Mouse (Mus musculus) hindbrain, embryonic 15.5 days (tissue): ENCODE results near the gene Mapk8ip2. TPM values are rescaled to one million over a fixed set of nuclear protein-coding genes. Genes with fewer than 3 reads are reported as not detected.

Source experiments
- ATAC-seq: fragments of 200-750 bp; cut with Nextera tagmentation; 2 replicates; pipeline ENCODE4 v1.8.0; 2017; ENCODE audit warnings: low read depth, moderate number of reproducible peaks, moderate TSS enrichment; ENCODE audit not compliant: low FRiP score
- H3K27ac ChIP-seq: fragments of 300-500 bp; sonication (generic); replicated peaks from 2 replicates; pipeline ENCODE4 v1.5.1; 2015; ENCODE audit warnings: mild to moderate bottlenecking, inconsistent platforms
- H3K27me3 ChIP-seq: fragments of 300-500 bp; sonication (generic); 2 replicates; pipeline ENCODE4 v1.6.1; 2015; ENCODE audit warnings: control low read depth, inconsistent platforms
- H3K36me3 ChIP-seq: fragments of 300-500 bp; sonication (generic); 2 replicates; pipeline ENCODE4 v1.6.1; 2015; ENCODE audit warnings: control low read depth, inconsistent platforms
- H3K4me1 ChIP-seq: fragments of 300-500 bp; sonication (generic); replicated peaks from 2 replicates; pipeline ENCODE4 v1.6.1; 2015; ENCODE audit warnings: control low read depth, inconsistent platforms
- H3K4me2 ChIP-seq: fragments of 300-500 bp; sonication (generic); 2 replicates; pipeline ENCODE4 v1.6.1; 2015; ENCODE audit warnings: moderate library complexity, mild to moderate bottlenecking, inconsistent platforms
- H3K4me3 ChIP-seq: fragments of 300-500 bp; sonication (generic); 2 replicates; pipeline ENCODE4 v1.5.1; 2015; ENCODE audit warnings: mild to moderate bottlenecking, inconsistent platforms
- H3K9ac ChIP-seq: fragments of 300-500 bp; sonication (generic); 2 replicates; pipeline ENCODE4 v1.6.1; 2015; ENCODE audit warnings: inconsistent platforms
- H3K9me3 ChIP-seq: fragments of 300-500 bp; sonication (generic); 2 replicates; pipeline ENCODE4 v1.6.1; 2016; ENCODE audit warnings: control low read depth, inconsistent platforms
- WGBS: fragments of 180-500 bp; shearing (Covaris S2); methylation state at CpG from one replicate; pipeline ENCODE4 v1.1.7; 2015; 5-methylcytosine and 5-hydroxymethylcytosine counted together
- polyA plus RNA-seq: library from polyadenylated mRNA; unstranded; fragments of >200 nt; fragmentation: Nextera tagmentation; extraction: Ambion mirVana; gene quantifications from 2 replicates; pipeline ENCODE4 v1.2.1, GENCODE M21; 2015

Gene Mapk8ip2
- polyA plus RNA-seq, 1 experiment from 2014 or later: 87.6 TPM

DNA sequence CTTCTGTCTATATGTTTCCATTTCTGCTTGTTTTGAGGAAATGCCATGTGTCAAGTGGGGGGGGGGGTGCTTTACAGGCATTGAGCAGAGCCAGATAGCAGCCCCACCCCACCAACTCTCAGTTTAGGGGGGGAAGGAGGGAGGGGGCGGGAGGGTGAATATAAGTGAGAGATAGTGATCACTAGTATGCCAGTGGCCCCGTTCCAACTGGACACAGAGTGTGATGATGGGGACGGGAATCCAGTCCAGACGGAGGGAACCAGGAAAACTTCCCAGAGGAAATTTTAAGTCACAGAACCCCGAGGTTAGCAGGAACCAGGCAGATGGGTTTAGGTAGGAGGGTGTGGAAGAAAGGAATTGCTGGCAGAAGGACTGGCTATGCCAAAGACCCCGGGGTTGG is 1.9 kb downstream of the Mapk8ip2 start:
- peaks cover 30% of the 10 kb centered on the region for H3K36me3 ChIP-seq
- H3K9me3 ChIP-seq: no peaks in the 10 kb centered on the region
- peak overlapping the region; percentile 79 for H3K4me3 ChIP-seq
- H3K27me3 ChIP-seq: 0 out of 2 replicates have a peak, but pooled peaks cover 3% of the 10 kb centered on the region
- H3K27ac ChIP-seq: no peak overlapping the region
- 66% methylated on average over 6 of the region's 6 CpGs for WGBS
- H3K9ac ChIP-seq: no peak overlapping the region
- no peak for ATAC-seq
- H3K4me2 ChIP-seq: peak overlapping the region; percentile 76
- H3K4me1 ChIP-seq: peaks cover 28% of the 10 kb centered on the region

DNA sequence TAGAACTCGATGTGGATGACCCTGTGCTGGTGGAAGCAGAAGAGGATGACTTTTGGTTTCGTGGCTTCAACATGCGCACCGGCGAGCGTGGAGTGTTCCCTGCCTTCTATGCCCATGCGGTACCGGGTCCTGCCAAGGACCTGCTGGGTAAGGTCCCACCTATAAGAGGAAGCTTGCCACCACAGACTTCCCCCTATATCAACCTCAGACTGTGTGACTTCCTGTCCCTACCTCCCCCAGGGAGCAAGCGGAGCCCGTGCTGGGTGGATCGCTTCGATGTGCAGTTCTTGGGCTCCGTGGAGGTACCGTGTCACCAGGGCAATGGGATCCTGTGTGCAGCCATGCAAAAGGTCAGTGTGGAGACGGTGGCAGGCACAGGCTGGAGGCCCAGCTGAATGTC is 5.2 kb downstream of the Mapk8ip2 start:
- peaks cover 18% of the 10 kb centered on the region for H3K4me1 ChIP-seq
- H3K27ac ChIP-seq: no peak overlapping the region
- 91% methylated on average over 15 of the region's 15 CpGs for WGBS
- no peaks in the 10 kb centered on the region for H3K9me3 ChIP-seq
- H3K4me2 ChIP-seq: no peak overlapping the region
- H3K27me3 ChIP-seq: no peaks in the 10 kb centered on the region
- H3K9ac ChIP-seq: no peak overlapping the region
- H3K36me3 ChIP-seq: peaks cover 58% of the 10 kb centered on the region
- no peak overlapping the region for H3K4me3 ChIP-seq
- no peak for ATAC-seq

DNA sequence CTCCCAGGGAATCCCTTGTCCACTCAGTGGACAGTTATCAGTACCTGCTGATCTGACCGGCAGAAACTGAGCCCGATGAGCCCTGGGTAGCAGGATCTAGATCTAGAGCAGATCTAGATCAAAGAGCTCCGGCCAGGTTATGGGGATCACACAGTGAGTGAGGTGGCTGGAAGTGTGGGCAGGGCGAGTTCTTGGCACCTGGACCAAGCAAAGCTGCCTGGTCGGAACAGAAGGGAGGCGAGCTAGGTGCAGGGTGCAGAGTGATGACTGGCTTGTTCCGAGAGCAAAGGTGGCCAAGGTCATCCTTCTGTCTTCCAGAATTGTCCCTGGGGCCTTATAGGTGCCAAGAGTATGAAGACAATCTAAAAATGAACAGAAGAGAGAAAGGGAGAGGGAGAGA is 6.1 kb downstream of the Mapk8ip2 start:
- no peak overlapping the region for H3K4me3 ChIP-seq
- no peak for ATAC-seq
- H3K9me3 ChIP-seq: no peaks in the 10 kb centered on the region
- no peak overlapping the region for H3K4me2 ChIP-seq
- H3K4me1 ChIP-seq: peaks cover 14% of the 10 kb centered on the region
- H3K27me3 ChIP-seq: no peaks in the 10 kb centered on the region
- H3K27ac ChIP-seq: no peak overlapping the region
- peaks cover 58% of the 10 kb centered on the region for H3K36me3 ChIP-seq
- no peak overlapping the region for H3K9ac ChIP-seq
- 91% methylated on average over 7 of the region's 7 CpGs for WGBS

DNA sequence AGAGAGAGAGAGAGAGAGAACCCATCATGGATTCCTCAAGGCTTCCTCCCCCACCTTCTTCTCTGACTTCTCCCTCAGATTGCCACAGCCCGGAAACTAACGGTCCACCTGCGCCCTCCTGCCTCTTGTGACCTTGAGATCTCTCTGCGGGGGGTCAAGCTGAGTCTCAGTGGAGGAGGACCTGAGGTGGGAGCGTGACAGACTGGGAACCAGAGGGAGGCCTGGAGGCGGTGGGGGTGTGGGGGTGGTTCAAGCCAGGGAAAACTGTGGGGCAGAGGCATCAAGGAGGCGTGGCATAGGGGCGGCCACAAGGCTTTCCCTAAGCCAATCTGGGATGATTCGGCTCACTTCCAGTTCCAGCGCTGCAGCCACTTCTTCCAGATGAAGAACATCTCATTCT is 6.6 kb downstream of the Mapk8ip2 start:
- Histone ChIP-seq H3K4me2 (no peak overlapping the region), H3K4me3 (no peak overlapping the region), H3K27ac (no peak overlapping the region), H3K4me1 (peaks cover 14% of the 10 kb centered on the region), H3K9me3 (no peaks in the 10 kb centered on the region), H3K9ac (no peak overlapping the region), H3K27me3 (no peaks in the 10 kb centered on the region), H3K36me3 (peaks cover 58% of the 10 kb centered on the region)
- ATAC-seq: no peak
- WGBS: 82% methylated on average over 10 of the region's 10 CpGs

DNA sequence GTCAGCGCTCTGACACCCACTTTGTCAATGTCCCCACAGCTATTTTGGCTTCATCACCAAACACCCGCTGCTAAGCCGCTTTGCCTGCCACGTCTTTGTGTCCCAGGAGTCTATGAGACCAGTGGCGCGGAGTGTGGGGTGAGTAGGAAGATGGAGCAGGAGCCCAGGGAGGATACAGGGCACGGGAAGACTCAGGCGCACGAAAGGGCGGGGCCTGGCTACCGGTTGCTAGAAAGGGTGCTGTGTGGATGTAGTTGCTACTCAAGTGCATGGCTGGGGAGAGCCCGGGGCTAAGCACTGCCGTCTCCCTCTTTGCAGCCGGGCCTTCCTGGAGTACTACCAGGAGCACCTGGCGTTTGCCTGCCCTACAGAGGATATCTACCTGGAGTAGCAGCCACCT is 7.6 kb downstream of the Mapk8ip2 start:
- H3K9me3 ChIP-seq: no peaks in the 10 kb centered on the region
- H3K27ac ChIP-seq: no peak overlapping the region
- H3K4me3 ChIP-seq: no peak overlapping the region
- H3K4me2 ChIP-seq: no peak overlapping the region
- 86% methylated on average over 15 of the region's 15 CpGs for WGBS
- H3K4me1 ChIP-seq: peaks cover 5% of the 10 kb centered on the region; the same call in 1 of the 2 replicates
- no peaks in the 10 kb centered on the region for H3K27me3 ChIP-seq
- peaks cover 58% of the 10 kb centered on the region for H3K36me3 ChIP-seq
- H3K9ac ChIP-seq: no peak overlapping the region
- no peak for ATAC-seq

DNA sequence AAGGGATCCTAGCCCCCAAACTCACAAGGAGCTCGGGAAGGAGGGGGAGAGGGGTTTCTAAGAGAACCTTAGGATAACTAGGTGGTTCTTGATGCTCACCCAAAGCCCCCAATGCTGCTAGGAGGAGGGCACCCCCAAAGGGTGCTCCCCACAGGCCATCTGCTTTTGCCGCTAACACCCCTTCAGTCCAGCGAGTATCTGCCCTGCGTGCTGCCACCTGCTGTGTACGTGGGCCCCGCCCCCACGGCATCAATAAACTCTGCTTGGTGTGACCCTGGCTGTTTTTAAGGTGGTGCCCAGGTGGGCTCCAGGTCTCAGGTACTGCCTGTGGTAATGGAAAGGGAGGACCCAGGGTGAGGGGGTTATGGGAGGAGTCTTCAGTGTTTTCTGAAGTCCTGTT is 8.5 kb downstream of the Mapk8ip2 start:
- no peak for ATAC-seq
- Histone ChIP-seq H3K4me2 (no peak overlapping the region), H3K9ac (no peak overlapping the region), H3K9me3 (no peaks in the 10 kb centered on the region), H3K4me3 (no peak overlapping the region), H3K4me1 (peaks cover 5% of the 10 kb centered on the region; the same call in 1 of the 2 replicates), H3K27ac (no peak overlapping the region), H3K36me3 (peaks cover 53% of the 10 kb centered on the region), H3K27me3 (no peaks in the 10 kb centered on the region)
- WGBS: 85% methylated on average over 7 of the region's 7 CpGs

DNA sequence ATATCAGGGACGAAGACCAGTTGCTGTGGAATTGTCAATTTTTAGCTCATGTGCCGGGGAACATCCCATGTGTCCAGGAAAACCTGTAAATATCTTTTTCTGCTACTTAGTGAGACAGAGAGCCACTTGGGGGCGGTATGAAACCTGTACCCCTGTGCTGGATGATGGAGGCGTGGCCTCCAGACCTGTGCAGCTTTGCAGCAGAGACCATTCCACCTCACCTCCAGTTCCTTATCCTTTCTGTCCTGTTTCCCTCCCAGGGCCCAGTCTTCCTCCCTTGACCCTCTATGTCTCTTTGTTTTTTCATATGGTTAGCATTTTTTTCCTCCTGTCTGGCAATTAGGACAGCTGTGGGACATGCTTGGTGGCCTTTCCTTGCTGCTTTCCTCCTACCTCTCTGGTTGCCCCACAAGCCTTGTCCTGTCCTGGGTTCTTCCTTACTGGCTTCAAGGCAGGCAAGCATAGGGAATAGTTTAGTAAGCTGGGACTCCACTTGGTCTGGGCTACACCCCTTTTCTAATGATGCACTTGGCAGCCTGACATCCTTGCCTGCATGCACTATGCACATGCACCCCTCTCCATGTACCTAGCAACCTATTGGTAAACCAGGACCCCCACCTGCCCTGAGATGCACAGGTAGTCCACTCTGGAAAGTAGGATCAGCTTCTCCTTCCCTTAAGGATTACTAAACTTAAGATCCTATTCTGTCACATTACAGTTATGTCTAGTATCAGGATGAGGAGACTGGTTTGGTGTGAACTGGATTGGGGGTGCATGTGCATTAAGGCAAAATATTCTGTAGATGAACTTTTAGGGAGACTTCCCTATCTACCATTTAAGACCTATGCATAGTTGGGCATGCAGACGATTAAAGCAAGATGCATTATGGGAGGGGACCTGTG is 9.9 kb downstream of the Mapk8ip2 start:
- Histone ChIP-seq H3K27ac (no peak overlapping the region), H3K9ac (no peak overlapping the region), H3K4me3 (no peak overlapping the region), H3K4me2 (no peak overlapping the region), H3K9me3 (no peaks in the 10 kb centered on the region), H3K27me3 (no peaks in the 10 kb centered on the region), H3K4me1 (peaks cover 9% of the 10 kb centered on the region), H3K36me3 (peaks cover 40% of the 10 kb centered on the region)
- 71% methylated on average over 5 of the region's 5 CpGs for WGBS
- no peak for ATAC-seq

DNA sequence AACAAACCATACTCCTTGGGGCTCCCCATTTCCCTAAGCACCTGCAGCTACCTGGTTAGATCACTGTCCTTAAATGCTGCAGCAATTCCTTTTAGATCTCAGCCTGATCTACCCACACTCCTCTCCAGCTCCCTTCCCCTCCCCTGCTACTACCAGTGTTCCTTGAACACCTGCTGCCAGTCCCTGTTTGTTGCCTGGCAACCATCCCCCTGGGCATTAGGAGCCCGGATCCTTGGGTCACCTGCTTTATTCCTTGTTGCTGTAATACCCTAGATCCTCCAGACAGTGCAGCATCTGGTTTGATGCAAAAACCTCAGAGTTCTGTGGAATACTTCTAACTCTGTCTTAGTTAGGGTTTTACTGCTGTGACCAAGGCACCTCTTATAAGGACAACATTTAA is 11.3 kb downstream of the Mapk8ip2 start:
- peaks cover 9% of the 10 kb centered on the region for H3K4me1 ChIP-seq
- no peaks in the 10 kb centered on the region for H3K9me3 ChIP-seq
- H3K4me3 ChIP-seq: no peak overlapping the region
- ATAC-seq: 0 out of 2 replicates have a peak, but pooled peaks have one; percentile 35
- WGBS: 0% methylated on average over 1 of the region's 1 CpGs
- H3K9ac ChIP-seq: no peak overlapping the region
- peaks cover 34% of the 10 kb centered on the region for H3K36me3 ChIP-seq
- 0 out of 2 replicates have a peak overlapping the region, but pooled peaks have one; percentile 10 for H3K27ac ChIP-seq
- no peak overlapping the region for H3K4me2 ChIP-seq
- no peaks in the 10 kb centered on the region for H3K27me3 ChIP-seq

DNA sequence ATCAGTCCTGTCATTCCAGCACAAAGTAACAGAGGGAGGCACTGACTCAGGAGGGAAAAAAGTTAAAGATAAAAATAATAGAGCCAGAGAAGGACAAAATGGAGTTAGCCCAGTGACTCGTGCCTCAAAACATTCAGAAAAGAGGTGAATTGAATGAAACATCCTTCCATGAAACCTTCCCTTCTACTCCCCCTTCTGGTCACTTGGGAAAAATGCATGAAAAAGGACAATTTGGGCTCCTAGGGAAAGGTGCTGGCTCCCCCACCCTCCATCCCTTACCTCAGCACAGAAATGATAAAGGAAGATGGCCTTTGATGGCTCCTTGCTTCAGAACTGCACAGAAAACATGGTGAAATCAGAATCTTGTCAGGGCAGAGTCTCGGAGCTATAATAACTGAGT is 14.9 kb downstream of the Mapk8ip2 start:
- peaks cover 9% of the 10 kb centered on the region for H3K4me1 ChIP-seq
- 26% methylated on average over 2 of the region's 2 CpGs for WGBS
- no peaks in the 10 kb centered on the region for H3K27me3 ChIP-seq
- ATAC-seq: 0 out of 2 replicates have a peak, but pooled peaks have one; percentile 20
- no peak overlapping the region for H3K27ac ChIP-seq
- H3K4me2 ChIP-seq: no peak overlapping the region
- H3K36me3 ChIP-seq: peaks cover under 1% of the 10 kb centered on the region; the same call in 1 of the 2 replicates
- H3K9me3 ChIP-seq: no peaks in the 10 kb centered on the region
- no peak overlapping the region for H3K4me3 ChIP-seq
- H3K9ac ChIP-seq: no peak overlapping the region

DNA sequence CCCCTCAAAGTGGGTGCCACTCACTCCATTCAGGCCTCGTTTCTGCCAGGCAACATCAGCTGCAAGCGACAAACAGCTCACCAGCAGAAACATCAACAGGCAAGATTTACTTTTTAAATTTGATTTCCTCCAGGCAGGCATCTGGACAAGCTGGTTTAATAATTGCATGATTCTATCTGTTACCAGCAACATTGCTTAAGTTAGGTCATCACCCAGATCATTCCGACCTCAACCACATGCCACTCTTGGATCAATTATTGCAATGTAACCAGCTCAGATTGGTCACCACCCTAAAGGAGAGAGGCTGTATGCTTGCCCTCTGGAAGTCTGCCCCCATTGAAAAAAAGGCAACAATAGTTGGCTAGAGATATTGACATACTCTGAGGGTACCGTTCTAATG is 17.8 kb downstream of the Mapk8ip2 start:
- no peaks in the 10 kb centered on the region for H3K36me3 ChIP-seq
- H3K4me1 ChIP-seq: peaks cover 19% of the 10 kb centered on the region
- H3K4me3 ChIP-seq: no peak overlapping the region
- H3K9me3 ChIP-seq: no peaks in the 10 kb centered on the region
- H3K27ac ChIP-seq: no peak overlapping the region
- H3K4me2 ChIP-seq: no peak overlapping the region
- WGBS: 88% methylated on average over 4 of the region's 4 CpGs
- no peaks in the 10 kb centered on the region for H3K27me3 ChIP-seq
- no peak for ATAC-seq
- H3K9ac ChIP-seq: no peak overlapping the region

DNA sequence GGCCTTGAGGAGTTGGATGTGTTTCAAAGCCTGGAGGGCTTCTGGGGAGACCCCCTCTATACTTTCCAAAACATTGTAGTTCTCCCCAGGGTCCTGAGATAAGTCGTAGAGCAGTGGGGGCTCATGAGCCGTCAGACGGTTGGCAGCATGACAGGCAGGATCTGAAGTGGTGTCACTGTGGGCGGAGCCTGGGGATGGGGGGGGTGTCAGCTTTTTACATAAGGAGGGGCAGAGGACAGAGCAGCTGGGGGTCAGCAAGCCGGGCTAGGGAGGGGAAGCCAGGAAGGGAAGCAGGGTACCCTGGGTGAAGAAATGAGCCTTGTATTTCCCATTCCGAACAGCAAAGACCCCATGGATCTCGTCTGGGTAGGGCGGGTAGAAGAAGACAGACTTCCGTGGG is 19.7 kb downstream of the Mapk8ip2 start:
- 82% methylated on average over 9 of the region's 9 CpGs for WGBS
- H3K9ac ChIP-seq: no peak overlapping the region
- no peak for ATAC-seq
- H3K4me1 ChIP-seq: peaks cover 35% of the 10 kb centered on the region
- H3K36me3 ChIP-seq: no peaks in the 10 kb centered on the region
- H3K27me3 ChIP-seq: no peaks in the 10 kb centered on the region
- no peak overlapping the region for H3K4me3 ChIP-seq
- H3K9me3 ChIP-seq: no peaks in the 10 kb centered on the region
- no peak overlapping the region for H3K4me2 ChIP-seq
- H3K27ac ChIP-seq: no peak overlapping the region

DNA sequence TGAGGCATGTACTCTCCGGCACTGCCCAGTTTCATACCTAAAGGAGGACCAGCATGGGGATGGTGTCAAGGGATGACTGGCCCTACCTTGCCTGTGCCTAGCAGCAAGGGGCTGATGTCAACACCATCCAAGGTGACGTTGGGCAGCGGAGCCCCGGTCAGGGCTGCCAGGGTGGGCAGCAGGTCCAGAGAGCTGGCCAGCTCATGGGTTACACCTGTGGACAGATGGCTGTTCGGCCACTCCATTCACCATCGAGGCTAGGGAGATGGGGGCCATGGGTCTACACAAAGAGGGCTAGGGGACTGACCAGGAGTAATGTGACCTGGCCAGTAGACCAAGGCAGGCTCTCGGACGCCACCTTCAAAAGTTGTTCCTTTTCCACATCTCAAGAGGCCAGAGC is 20.2 kb downstream of the Mapk8ip2 start:
- Histone ChIP-seq H3K4me1 (peaks cover 34% of the 10 kb centered on the region), H3K9me3 (no peaks in the 10 kb centered on the region), H3K4me2 (no peak overlapping the region), H3K27ac (no peak overlapping the region), H3K9ac (no peak overlapping the region), H3K36me3 (no peaks in the 10 kb centered on the region), H3K27me3 (no peaks in the 10 kb centered on the region), H3K4me3 (no peak overlapping the region)
- ATAC-seq: no peak
- WGBS: 97% methylated on average over 8 of the region's 8 CpGs
